Mouse (Mus musculus): ENCODE data around the gene Lrfn1. TPM values are rescaled to one million over a fixed set of nuclear protein-coding genes. Genes with fewer than 3 reads are reported as not detected.

Gene Lrfn1
- total RNA-seq, 2 experiments from 2014 or later = 69.1 to 79.8 TPM

DNA sequence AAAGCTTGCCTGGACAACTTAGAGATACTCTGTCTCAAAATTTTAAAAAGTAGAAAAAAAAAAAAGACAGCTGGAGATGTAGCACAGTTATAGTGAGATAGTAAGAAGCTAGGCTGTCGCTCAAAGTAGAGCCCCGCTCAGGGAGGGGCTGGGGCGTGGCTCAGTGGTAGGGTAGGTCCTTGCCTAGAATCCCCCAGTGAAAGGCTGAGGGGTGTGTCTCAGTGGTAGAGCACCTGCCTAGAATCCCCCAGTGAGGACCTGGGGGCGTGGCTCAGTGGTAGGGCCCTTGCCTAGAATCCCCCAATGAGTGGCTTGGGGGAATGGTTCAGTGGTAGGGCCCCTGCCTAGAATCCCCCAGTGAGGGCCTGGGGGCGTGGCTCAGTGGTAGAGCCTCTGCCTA is 8.6 kb downstream of the Lrfn1 start:
- no peak for DNase-seq (ENCODE audit: low spot score in 2 of 2)
- no peak for TF ChIP-seq CTCF (conservative IDR thresholded peaks at IDR 0.05)
- no peak overlapping the region for H3K4me3 ChIP-seq
- H3K27ac ChIP-seq = no peak overlapping the region

GRCm38 (mm10) chr7:28462769-28463168 is 11.0 kb downstream of the Lrfn1 start:
- TF ChIP-seq CTCF (conservative IDR thresholded peaks at IDR 0.05) = no peak
- H3K4me3 ChIP-seq = no peak overlapping the region
- no peak overlapping the region for H3K27ac ChIP-seq
- no peak for DNase-seq (ENCODE audit: low spot score in 2 of 2)

- no peak for TF ChIP-seq CTCF (conservative IDR thresholded peaks at IDR 0.05)
- peak overlapping the region; percentile 90 for H3K27ac ChIP-seq
- peak; percentile 84 to 92 for DNase-seq (ENCODE audit: low spot score in 2 of 2)
- H3K4me3 ChIP-seq = peak overlapping the region; percentile 52
These were observed 12.8 kb downstream of the Lrfn1 start for GRCm38 (mm10) chr7:28464416-28465212.

GRCm38 (mm10) chr7:28466721-28467212 is 15.0 kb downstream of the Lrfn1 start:
- H3K27ac ChIP-seq = no peak overlapping the region
- no peak overlapping the region; the same call in 1 of the 2 replicates for H3K4me3 ChIP-seq
- no peak for DNase-seq (ENCODE audit: low spot score in 2 of 2)
- TF ChIP-seq CTCF (conservative IDR thresholded peaks at IDR 0.05) = no peak

GRCm38 (mm10) chr7:28467213-28467751 is 15.5 kb downstream of the Lrfn1 start:
- DNase-seq (ENCODE audit: low spot score in 2 of 2) = no peak
- no peak; the same call in 1 of the 2 replicates for TF ChIP-seq CTCF (conservative IDR thresholded peaks at IDR 0.05)
- H3K4me3 ChIP-seq = peak overlapping the region; percentile 40
- no peak overlapping the region for H3K27ac ChIP-seq

- no peak overlapping the region for H3K4me3 ChIP-seq
- no peak; the same call in 1 of the 2 replicates for TF ChIP-seq CTCF (conservative IDR thresholded peaks at IDR 0.05)
- H3K27ac ChIP-seq = no peak overlapping the region
- DNase-seq (ENCODE audit: low spot score in 2 of 2) = no peak
These were observed 24.4 kb downstream of the Lrfn1 start for GRCm38 (mm10) chr7:28476191-28476590.

GRCm38 (mm10) chr7:28477363-28477762 is 25.6 kb downstream of the Lrfn1 start:
- H3K4me3 ChIP-seq = no peak overlapping the region
- no peak for TF ChIP-seq CTCF (conservative IDR thresholded peaks at IDR 0.05)
- H3K27ac ChIP-seq = no peak overlapping the region
- DNase-seq (ENCODE audit: low spot score in 2 of 2) = no peak

- H3K27ac ChIP-seq = no peak overlapping the region
- TF ChIP-seq CTCF (conservative IDR thresholded peaks at IDR 0.05) = no peak
These were observed 27.1 kb downstream of the Lrfn1 start for GRCm38 (mm10) chr7:28478854-28479253.

DNA sequence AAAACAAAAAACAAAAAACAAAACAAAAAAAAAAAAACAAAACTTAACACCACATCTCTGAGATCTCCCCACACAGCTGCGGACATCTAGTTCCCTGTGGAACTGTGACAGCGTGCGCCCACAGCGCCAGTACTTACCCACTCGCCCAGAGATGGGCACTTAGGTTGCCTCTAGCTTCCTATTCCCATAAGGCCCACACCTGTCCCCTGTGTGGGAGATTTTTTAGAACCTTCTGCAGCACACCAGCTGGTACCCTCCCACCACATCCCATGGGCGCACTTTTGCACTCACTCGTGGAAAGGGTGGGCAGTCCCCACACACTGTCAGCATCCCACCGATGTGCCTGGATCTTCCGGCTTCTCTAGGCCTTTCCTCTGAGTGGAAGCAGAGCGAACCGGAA is 31.1 kb downstream of the Lrfn1 start:
- no peak for TF ChIP-seq CTCF (conservative IDR thresholded peaks at IDR 0.05)
- peak overlapping the region; percentile 32; the same call in 1 of the 2 replicates for H3K27ac ChIP-seq
- DNase-seq (ENCODE audit: low spot score in 2 of 2) = peak; percentile 30 to 33
- no peak overlapping the region for H3K4me3 ChIP-seq

More at GRCm38 (mm10) chr7:28478854-28479253, 27.1 kb downstream of the Lrfn1 start:
- DNase-seq (ENCODE audit: low spot score in 2 of 2) = no peak
- H3K4me3 ChIP-seq = no peak overlapping the region

GRCm38 (mm10) chr7:28484192-28484591 is 32.4 kb downstream of the Lrfn1 start:
- no peak for TF ChIP-seq CTCF (conservative IDR thresholded peaks at IDR 0.05)
- H3K27ac ChIP-seq = no peak overlapping the region
- DNase-seq (ENCODE audit: low spot score in 2 of 2) = no peak
- H3K4me3 ChIP-seq = no peak overlapping the region

GRCm38 (mm10) chr7:28488030-28488491 is 36.3 kb downstream of the Lrfn1 start:
- DNase-seq (ENCODE audit: low spot score in 2 of 2) = no peak
- no peak for TF ChIP-seq CTCF (conservative IDR thresholded peaks at IDR 0.05)
- Histone ChIP-seq H3K4me3 (peak overlapping the region; percentile 38), H3K27ac (no peak overlapping the region)

GRCm38 (mm10) chr7:28490410-28490809 is 38.6 kb downstream of the Lrfn1 start:
- peak; percentile 72 for TF ChIP-seq CTCF (conservative IDR thresholded peaks at IDR 0.05)
- peak in 1 of 2 experiments; percentile 17 for DNase-seq (ENCODE audit: low spot score in 2 of 2)
- Histone ChIP-seq H3K4me3 (no peak overlapping the region), H3K27ac (no peak overlapping the region)

GRCm38 (mm10) chr7:28490903-28491302 is 39.1 kb downstream of the Lrfn1 start:
- DNase-seq (ENCODE audit: low spot score in 2 of 2) = no peak
- no peak overlapping the region for H3K4me3 ChIP-seq
- no peak overlapping the region for H3K27ac ChIP-seq
- TF ChIP-seq CTCF (conservative IDR thresholded peaks at IDR 0.05) = no peak
